Mouse (Mus musculus): ENCODE data around the gene Tmprss11d. TPM values are rescaled to one million over a fixed set of nuclear protein-coding genes. Genes with fewer than 3 reads are reported as not detected.

Gene Tmprss11d
- polyA plus RNA-seq, 1 experiment = not detected

DNA sequence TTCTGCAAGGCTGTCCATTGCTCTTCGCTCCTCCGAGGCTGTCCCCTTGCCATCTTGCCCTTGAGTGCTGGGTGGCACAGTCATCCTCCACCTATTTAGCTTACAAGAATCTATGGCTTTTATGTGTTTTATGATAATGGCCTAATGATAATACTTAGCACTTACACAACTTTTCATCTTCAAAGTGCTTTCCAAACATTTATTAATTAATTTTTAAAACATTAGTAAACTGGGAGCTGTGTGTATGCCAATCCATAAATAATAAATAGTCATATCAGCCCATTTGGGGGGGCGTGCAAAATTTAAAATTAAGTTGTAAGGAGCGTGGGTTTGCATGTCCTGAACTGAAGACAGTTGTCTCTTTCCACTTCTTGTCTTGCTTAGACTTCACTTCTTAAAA is 84.0 kb downstream of the Tmprss11d start, which contains the start of gene Tmprss11c:
Gene Tmprss11c, minus strand, starts transcription at position 101 of the 400 bp plus-strand sequence.
- H3K9ac ChIP-seq (ENCODE audit: low read depth, poor library complexity, severe bottlenecking) = no peak within 1 kb of the TSS
- H3K27ac ChIP-seq (ENCODE audit: insufficient read depth, low read length) = no peak within 1 kb of the TSS
- no peak for TF ChIP-seq POLR2A (IDR thresholded peaks at IDR 0.05; ENCODE audit: insufficient read depth, low read length)
- H3K9me3 ChIP-seq (replicated peaks; ENCODE audit: control insufficient read depth, insufficient read depth, low read length, poor library complexity, severe bottlenecking) = no peaks in the 10 kb centered on the region
- H3K4me3 ChIP-seq (ENCODE audit: low read depth, low read length) = no peak within 1 kb of the TSS
- no peaks in the 10 kb centered on the region for H3K36me3 ChIP-seq (ENCODE audit: control insufficient read depth, insufficient read depth, low read length, poor library complexity, severe bottlenecking)
- no peaks in the 10 kb centered on the region for H3K4me1 ChIP-seq (ENCODE audit: control insufficient read depth, insufficient read depth, low read length)
- H3K27me3 ChIP-seq (ENCODE audit: control insufficient read depth, insufficient read depth, low read length, poor library complexity, severe bottlenecking) = no peaks in the 10 kb centered on the region

Other genes starting within 250 kb of the Tmprss11d start
- 71.5 and 72.6 TPM in 2 replicates for gene Uba6, start 200.6 kb downstream of the Tmprss11d start, polyA plus RNA-seq (2011; ENCODE audit: insufficient read depth, insufficient read length, low read depth, missing spikeins)
- not detected in 2 replicates for gene Gnrhr, start 175.5 kb downstream of the Tmprss11d start, polyA plus RNA-seq (2011; ENCODE audit: insufficient read depth, insufficient read length, low read depth, missing spikeins)
- not detected in 2 replicates for gene Tmprss11c, start 84.1 kb downstream of the Tmprss11d start, polyA plus RNA-seq (2011; ENCODE audit: insufficient read depth, insufficient read length, low read depth, missing spikeins)
- 0.32 and 0.37 TPM in 2 replicates for gene Tmprss11a, start 95.6 kb upstream of the Tmprss11d start, polyA plus RNA-seq (2011; ENCODE audit: insufficient read depth, insufficient read length, low read depth, missing spikeins)
- gene Tmprss11g, start 145.2 kb upstream of the Tmprss11d start, polyA plus RNA-seq (2011; ENCODE audit: insufficient read depth, insufficient read length, low read depth, missing spikeins) = not detected in 2 replicates